Mouse (Mus musculus) embryonic facial prominence, embryonic 12.5 days (tissue): ENCODE results near the gene Trpm3. TPM values are rescaled to one million over a fixed set of nuclear protein-coding genes. Genes with fewer than 3 reads are reported as not detected.

Experiments
- ATAC-seq: fragments of 200-750 bp; cut with Nextera tagmentation; 2 replicates; pipeline ENCODE4 v1.8.0; 2017; ENCODE audit not compliant: insufficient number of reproducible peaks, insufficient read depth, low FRiP score, low TSS enrichment
- H3K27ac ChIP-seq: fragments of 300-500 bp; sonication (generic); 2 replicates; pipeline ENCODE4 v1.5.1; 2016; ENCODE audit warnings: mild to moderate bottlenecking
- H3K27me3 ChIP-seq: fragments of 300-500 bp; sonication (generic); 2 replicates; pipeline ENCODE4 v1.6.1; 2016; ENCODE audit warnings: mild to moderate bottlenecking, moderate library complexity
- H3K36me3 ChIP-seq: fragments of 300-500 bp; sonication (generic); 2 replicates; pipeline ENCODE4 v1.6.1; 2016; ENCODE audit warnings: mild to moderate bottlenecking
- H3K4me1 ChIP-seq: fragments of 300-500 bp; sonication (generic); 2 replicates; pipeline ENCODE4 v1.6.1; 2016
- H3K4me2 ChIP-seq: fragments of 300-500 bp; sonication (generic); replicated peaks from 2 replicates; pipeline ENCODE4 v1.6.1; 2016; ENCODE audit warnings: mild to moderate bottlenecking, moderate library complexity
- H3K4me3 ChIP-seq: fragments of 300-500 bp; sonication (generic); 2 replicates; pipeline ENCODE4 v1.5.1; 2016; ENCODE audit warnings: mild to moderate bottlenecking
- H3K9ac ChIP-seq: fragments of 300-500 bp; sonication (generic); 2 replicates; pipeline ENCODE4 v1.6.1; 2016; ENCODE audit warnings: mild to moderate bottlenecking, moderate library complexity
- H3K9me3 ChIP-seq: fragments of 300-500 bp; sonication (generic); 2 replicates; pipeline ENCODE4 v1.6.1; 2016; ENCODE audit warnings: mild to moderate bottlenecking, moderate library complexity
- WGBS: fragments of 180-500 bp; shearing (Covaris S2); methylation state at CpG from one replicate; pipeline ENCODE4 v1.1.7; 2016; 5-methylcytosine and 5-hydroxymethylcytosine counted together
- polyA plus RNA-seq: library from polyadenylated mRNA; unstranded; fragments of >200 nt; fragmentation: Nextera tagmentation; extraction: Ambion mirVana; gene quantifications from 2 replicates; pipeline ENCODE4 v1.2.1, GENCODE M21; 2016

Trpm3 gene
- polyA plus RNA-seq, 1 experiment from 2014 or later, result 12.5 TPM

DNA sequence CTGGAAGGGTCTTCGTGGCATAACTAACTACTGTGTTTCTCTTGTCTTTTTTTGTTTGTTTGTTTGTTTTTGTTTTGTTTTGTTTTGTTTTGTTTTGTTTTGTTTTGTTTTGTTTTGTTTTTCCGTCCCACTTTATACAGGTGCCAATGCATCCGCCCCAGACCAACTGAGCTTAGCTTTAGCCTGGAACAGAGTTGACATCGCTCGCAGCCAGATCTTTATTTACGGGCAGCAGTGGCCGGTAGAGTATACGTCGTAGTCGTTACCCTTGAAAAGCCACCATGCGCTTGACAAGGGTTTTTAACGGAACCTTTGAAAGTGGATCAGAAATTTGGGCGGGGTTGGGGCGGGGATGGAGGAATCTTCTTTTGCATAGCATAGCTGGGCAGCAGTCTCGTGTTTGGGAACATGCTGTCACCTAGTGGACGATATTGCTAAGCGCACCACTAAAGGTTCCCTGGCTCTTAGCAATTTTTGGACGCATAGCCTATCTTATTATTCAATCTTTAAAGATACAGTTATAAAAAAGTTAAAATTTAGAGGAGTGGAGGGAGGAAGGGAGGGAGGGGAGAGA lies 745.0 kb downstream of the Trpm3 start:
- Histone ChIP-seq H3K4me3 (no peak overlapping the region), H3K9ac (no peak overlapping the region), H3K27me3 (no peaks in the 10 kb centered on the region), H3K36me3 (no peaks in the 10 kb centered on the region), H3K9me3 (no peaks in the 10 kb centered on the region), H3K4me1 (no peaks in the 10 kb centered on the region), H3K27ac (no peak overlapping the region), H3K4me2 (peak overlapping the region; percentile 46)
- ATAC-seq, result no peak
- 24% methylated on average over 18 of the region's 18 CpGs for WGBS

DNA sequence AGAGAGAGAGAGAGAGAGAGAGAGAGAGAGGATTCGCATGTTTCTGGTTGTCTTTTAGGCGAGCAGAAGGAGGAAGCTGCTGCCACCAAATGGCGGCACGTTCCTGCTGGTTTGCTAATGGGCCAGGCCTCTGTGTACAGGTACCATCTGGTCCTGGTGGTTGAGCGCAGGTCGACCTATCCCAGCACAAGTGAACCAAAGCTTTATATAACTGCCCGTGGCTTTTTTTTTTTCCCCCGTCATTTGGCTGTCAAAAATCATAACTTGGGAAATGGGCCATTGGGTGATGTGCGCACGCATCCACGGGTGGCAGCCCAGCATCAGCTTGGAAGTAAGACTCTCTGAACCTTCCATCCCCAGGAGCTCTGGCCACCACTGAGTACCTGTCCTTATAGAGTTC lies 745.5 kb downstream of the Trpm3 start:
- no peaks in the 10 kb centered on the region for H3K27me3 ChIP-seq
- no peak overlapping the region for H3K9ac ChIP-seq
- H3K4me2 ChIP-seq, result peak overlapping the region; percentile 46
- ATAC-seq, result no peak
- no peak overlapping the region for H3K4me3 ChIP-seq
- H3K36me3 ChIP-seq, result no peaks in the 10 kb centered on the region
- H3K4me1 ChIP-seq, result no peaks in the 10 kb centered on the region
- WGBS, result 55% methylated on average over 11 of the region's 11 CpGs
- H3K27ac ChIP-seq, result no peak overlapping the region
- no peaks in the 10 kb centered on the region for H3K9me3 ChIP-seq

- Histone ChIP-seq H3K27ac (no peak overlapping the region), H3K4me3 (no peak overlapping the region), H3K36me3 (no peaks in the 10 kb centered on the region), H3K4me2 (no peak overlapping the region), H3K9ac (no peak overlapping the region), H3K9me3 (no peaks in the 10 kb centered on the region), H3K27me3 (no peaks in the 10 kb centered on the region), H3K4me1 (no peaks in the 10 kb centered on the region)
- WGBS, result 94% methylated on average over 5 of the region's 5 CpGs
- no peak for ATAC-seq
Observed at GRCm38 (mm10) chr19:22885051-22885450, 746.2 kb downstream of the Trpm3 start.

GRCm38 (mm10) chr19:22901892-22902291 lies 763.0 kb downstream of the Trpm3 start:
- no peaks in the 10 kb centered on the region for H3K9me3 ChIP-seq
- H3K36me3 ChIP-seq, result no peaks in the 10 kb centered on the region
- no peaks in the 10 kb centered on the region for H3K4me1 ChIP-seq
- no peaks in the 10 kb centered on the region for H3K27me3 ChIP-seq
- ATAC-seq, result no peak
- H3K4me2 ChIP-seq, result no peak overlapping the region
- H3K4me3 ChIP-seq, result no peak overlapping the region
- no peak overlapping the region for H3K9ac ChIP-seq
- H3K27ac ChIP-seq, result no peak overlapping the region
- 92% methylated on average over 7 of the region's 7 CpGs for WGBS

GRCm38 (mm10) chr19:22902386-22902785 lies 763.5 kb downstream of the Trpm3 start:
- no peak for ATAC-seq
- H3K4me2 ChIP-seq, result no peak overlapping the region
- H3K36me3 ChIP-seq, result no peaks in the 10 kb centered on the region
- no peaks in the 10 kb centered on the region for H3K27me3 ChIP-seq
- WGBS, result 96% methylated on average over 6 of the region's 6 CpGs
- H3K27ac ChIP-seq, result no peak overlapping the region
- no peaks in the 10 kb centered on the region for H3K4me1 ChIP-seq
- H3K9me3 ChIP-seq, result no peaks in the 10 kb centered on the region
- no peak overlapping the region for H3K9ac ChIP-seq
- no peak overlapping the region for H3K4me3 ChIP-seq

DNA sequence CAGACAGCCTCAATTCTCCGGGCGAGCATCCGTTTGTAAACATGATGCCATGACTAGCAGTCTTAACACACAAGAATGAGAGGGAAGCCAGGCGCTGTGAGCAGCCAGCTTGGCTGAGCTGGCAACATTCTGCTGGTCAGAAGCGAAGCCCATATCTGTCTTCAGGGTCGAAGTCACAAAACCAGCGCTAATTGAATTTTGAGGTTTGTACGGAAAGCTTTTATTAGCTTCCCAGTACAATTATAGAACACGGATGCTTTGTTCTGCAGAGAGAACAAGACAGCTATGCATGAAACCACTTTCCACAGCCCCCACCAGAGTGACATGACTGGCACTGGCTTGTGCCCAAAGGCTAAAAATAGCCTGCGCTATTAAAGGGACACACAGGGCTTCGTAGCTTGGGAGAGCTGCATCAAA lies 766.2 kb downstream of the Trpm3 start:
- no peaks in the 10 kb centered on the region for H3K27me3 ChIP-seq
- H3K9ac ChIP-seq, result no peak overlapping the region
- no peak overlapping the region for H3K4me3 ChIP-seq
- no peaks in the 10 kb centered on the region for H3K36me3 ChIP-seq
- H3K4me2 ChIP-seq, result no peak overlapping the region
- no peaks in the 10 kb centered on the region for H3K9me3 ChIP-seq
- ATAC-seq, result no peak
- no peaks in the 10 kb centered on the region for H3K4me1 ChIP-seq
- no peak overlapping the region for H3K27ac ChIP-seq
- 73% methylated on average over 11 of the region's 11 CpGs for WGBS

DNA sequence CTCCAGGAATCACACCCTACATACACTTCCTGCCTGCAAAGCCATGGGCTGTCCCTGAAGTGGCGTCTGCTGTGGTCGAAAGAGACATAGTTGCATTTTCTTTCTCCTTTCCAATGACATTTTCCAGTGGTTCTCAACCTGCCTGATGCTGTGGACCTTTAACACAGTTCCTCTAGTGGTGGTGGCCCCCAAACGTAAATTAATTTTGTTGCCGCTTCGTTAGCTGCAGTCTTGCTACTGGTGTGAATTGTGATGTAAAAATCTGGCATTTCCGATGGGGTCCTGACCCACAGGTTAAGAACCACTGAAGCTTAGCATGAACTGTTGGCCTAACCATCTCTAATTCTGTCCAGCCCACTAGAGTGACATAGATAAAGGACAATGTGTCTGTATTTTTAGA lies 771.8 kb downstream of the Trpm3 start:
- WGBS, result 87% methylated on average over 6 of the region's 6 CpGs
- Histone ChIP-seq H3K36me3 (no peaks in the 10 kb centered on the region), H3K9me3 (no peaks in the 10 kb centered on the region), H3K9ac (no peak overlapping the region), H3K4me3 (no peak overlapping the region), H3K4me2 (no peak overlapping the region), H3K27ac (no peak overlapping the region), H3K27me3 (no peaks in the 10 kb centered on the region), H3K4me1 (no peaks in the 10 kb centered on the region)
- ATAC-seq, result no peak

- no peak overlapping the region for H3K27ac ChIP-seq
- no peaks in the 10 kb centered on the region for H3K36me3 ChIP-seq
- no peak overlapping the region for H3K4me3 ChIP-seq
- no peak overlapping the region for H3K9ac ChIP-seq
- ATAC-seq, result no peak
- WGBS, result 82% methylated on average over 4 of the region's 4 CpGs
- no peaks in the 10 kb centered on the region for H3K9me3 ChIP-seq
- H3K27me3 ChIP-seq, result no peaks in the 10 kb centered on the region
- H3K4me1 ChIP-seq, result peaks cover 8% of the 10 kb centered on the region; the same call in 1 of the 2 replicates
- H3K4me2 ChIP-seq, result no peak overlapping the region
Observed at GRCm38 (mm10) chr19:22912971-22913370, 774.1 kb downstream of the Trpm3 start.

- H3K27me3 ChIP-seq, result no peaks in the 10 kb centered on the region
- ATAC-seq, result no peak; the same call in 1 of the 2 replicates
- H3K4me3 ChIP-seq, result peak overlapping the region; percentile 17
- no peak overlapping the region for H3K9ac ChIP-seq
- peak overlapping the region; percentile 49 for H3K4me2 ChIP-seq
- peaks cover 8% of the 10 kb centered on the region; the same call in 1 of the 2 replicates for H3K4me1 ChIP-seq
- no peaks in the 10 kb centered on the region for H3K9me3 ChIP-seq
- 23% methylated on average over 16 of the region's 16 CpGs for WGBS
- H3K36me3 ChIP-seq, result no peaks in the 10 kb centered on the region
- H3K27ac ChIP-seq, result peak overlapping the region; percentile 37; the same call in 1 of the 2 replicates
Observed at GRCm38 (mm10) chr19:22915868-22916642, 777.2 kb downstream of the Trpm3 start.

- Histone ChIP-seq H3K9me3 (no peaks in the 10 kb centered on the region), H3K4me2 (0 out of 2 replicates have a peak overlapping the region, but pooled peaks have one; percentile 7), H3K4me3 (no peak overlapping the region), H3K27me3 (no peaks in the 10 kb centered on the region), H3K9ac (no peak overlapping the region), H3K4me1 (peaks cover 8% of the 10 kb centered on the region; the same call in 1 of the 2 replicates), H3K27ac (peak overlapping the region; percentile 37; the same call in 1 of the 2 replicates), H3K36me3 (no peaks in the 10 kb centered on the region)
- ATAC-seq, result peak; percentile 94
- 42% methylated on average over 18 of the region's 18 CpGs for WGBS
Observed at GRCm38 (mm10) chr19:22916643-22917344, 777.9 kb downstream of the Trpm3 start.

- no peaks in the 10 kb centered on the region for H3K9me3 ChIP-seq
- 74% methylated on average over 3 of the region's 3 CpGs for WGBS
- H3K36me3 ChIP-seq, result no peaks in the 10 kb centered on the region
- H3K27me3 ChIP-seq, result no peaks in the 10 kb centered on the region
- H3K4me2 ChIP-seq, result no peak overlapping the region
- ATAC-seq, result no peak
- H3K4me1 ChIP-seq, result peaks cover 8% of the 10 kb centered on the region; the same call in 1 of the 2 replicates
- no peak overlapping the region for H3K9ac ChIP-seq
- H3K4me3 ChIP-seq, result no peak overlapping the region
- H3K27ac ChIP-seq, result 0 out of 2 replicates have a peak overlapping the region, but pooled peaks have one; percentile 30
Observed at GRCm38 (mm10) chr19:22917345-22917735, 778.5 kb downstream of the Trpm3 start.
